Mouse (Mus musculus) erythroblast, embryonic 14.5 days (primary cell): ENCODE measurements around the gene Bicdl1. TPM values are rescaled to one million over a fixed set of nuclear protein-coding genes. Genes with fewer than 3 reads are reported as not detected.

Source experiments
- H3K27me3 ChIP-seq: 2 replicates; pipeline ENCODE4 v1.6.1; 2012; ENCODE audit warnings: inconsistent platforms; ENCODE audit not compliant: control insufficient read depth
- H3K36me3 ChIP-seq: 2 replicates; pipeline ENCODE4 v1.6.1; 2012; ENCODE audit warnings: mild to moderate bottlenecking, inconsistent platforms; ENCODE audit not compliant: control insufficient read depth
- H3K4me1 ChIP-seq: 2 replicates; pipeline ENCODE4 v1.6.1; 2012; ENCODE audit warnings: inconsistent platforms; ENCODE audit not compliant: control insufficient read depth
- H3K4me3 ChIP-seq: replicated peaks from 2 replicates; pipeline ENCODE3; 2012; ENCODE audit warnings: moderate library complexity, mild to moderate bottlenecking, inconsistent platforms
- H3K9me3 ChIP-seq: 2 replicates; pipeline ENCODE4 v1.6.1; 2012; ENCODE audit warnings: low read length, inconsistent platforms, mixed read lengths; ENCODE audit not compliant: control insufficient read depth
- GATA1 ChIP-seq: IDR thresholded peaks from 2 replicates; pipeline ENCODE4 v1.6.1; 2012; ENCODE audit warnings: low read length, inconsistent platforms, mixed read lengths
- TAL1 ChIP-seq: IDR thresholded peaks from 3 replicates; pipeline ENCODE4 v1.6.1; 2012; ENCODE audit warnings: low read length, inconsistent platforms, mixed read lengths
- polyA plus RNA-seq: library from polyadenylated mRNA; stranded (reverse); fragments of >175 nt; gene quantifications from 2 replicates; pipeline ENCODE4 v1.2.3, GENCODE M21; 2012

Bicdl1 gene
- polyA plus RNA-seq, 1 experiment = 0.03 TPM

DNA sequence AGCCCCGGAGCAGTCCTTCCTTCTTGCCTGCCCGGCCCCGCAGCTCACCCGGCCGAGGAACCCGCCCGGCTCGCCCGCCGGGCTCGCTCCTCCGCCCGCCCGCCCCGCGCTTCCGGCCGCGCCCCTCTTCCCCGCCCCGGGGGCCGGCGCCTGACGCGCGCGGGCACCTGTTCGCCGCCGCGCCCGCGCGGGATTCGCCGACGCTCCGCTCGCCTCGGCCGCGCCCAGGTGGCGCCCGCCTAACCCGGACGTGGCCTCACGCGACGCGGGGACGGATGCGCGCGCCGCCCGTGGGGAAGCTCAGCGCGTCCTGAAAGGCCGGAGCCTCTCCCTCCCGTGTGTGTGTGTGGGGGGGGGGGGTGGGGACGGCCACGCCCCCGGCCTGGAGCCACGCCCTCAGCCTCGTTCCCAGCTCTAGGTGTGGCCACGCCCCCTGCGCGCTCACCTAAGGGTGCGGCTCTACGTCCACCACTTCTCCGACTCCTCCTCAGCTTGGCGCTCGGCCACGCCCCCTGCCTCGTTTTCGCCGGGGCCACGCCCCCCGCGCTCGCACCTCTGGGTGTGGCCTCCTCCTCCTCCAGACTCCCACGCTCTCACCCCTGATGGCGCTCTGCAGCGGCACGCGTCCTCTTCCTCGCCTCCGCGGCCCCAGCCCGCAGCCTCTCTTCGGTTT lies 891 bp upstream of the Bicdl1 start:
- Histone ChIP-seq H3K9me3 (peaks cover 10% of the 10 kb centered on the region), H3K4me1 (peaks cover 19% of the 10 kb centered on the region), H3K27me3 (peaks cover 53% of the 10 kb centered on the region), H3K36me3 (no peaks in the 10 kb centered on the region), H3K4me3 (peak overlapping the region; percentile 56)
- no peak for TF ChIP-seq TAL1
- TF ChIP-seq GATA1 = no peak

DNA sequence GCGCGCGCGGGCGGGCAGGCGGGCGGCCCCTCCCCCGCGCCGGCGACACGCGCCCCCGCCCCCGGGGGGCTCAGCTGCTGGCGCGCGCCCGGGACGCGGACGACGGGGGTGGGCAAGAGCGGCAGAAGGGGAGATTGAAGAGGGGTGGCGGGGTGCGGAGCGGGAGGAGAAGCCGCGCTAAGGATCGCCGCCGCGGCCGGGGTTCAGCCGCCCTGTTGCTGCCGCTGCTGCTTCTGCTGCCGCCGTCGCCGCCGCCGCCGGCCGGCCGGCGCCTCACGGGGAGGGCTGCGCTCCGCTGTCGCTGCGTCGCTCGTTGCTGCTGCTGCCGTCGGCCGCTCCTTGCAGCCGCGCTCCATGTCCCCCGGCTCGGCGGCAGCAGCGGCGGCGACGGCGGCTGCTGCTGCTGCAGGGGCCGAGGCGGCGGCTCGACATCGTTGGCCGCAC lies 333 bp upstream of the Bicdl1 start:
- TF ChIP-seq TAL1 (no peak), GATA1 (no peak)
- Histone ChIP-seq H3K36me3 (no peaks in the 10 kb centered on the region), H3K9me3 (peaks cover 10% of the 10 kb centered on the region), H3K4me1 (peaks cover 19% of the 10 kb centered on the region), H3K4me3 (peak overlapping the region; percentile 56), H3K27me3 (peaks cover 53% of the 10 kb centered on the region)

DNA sequence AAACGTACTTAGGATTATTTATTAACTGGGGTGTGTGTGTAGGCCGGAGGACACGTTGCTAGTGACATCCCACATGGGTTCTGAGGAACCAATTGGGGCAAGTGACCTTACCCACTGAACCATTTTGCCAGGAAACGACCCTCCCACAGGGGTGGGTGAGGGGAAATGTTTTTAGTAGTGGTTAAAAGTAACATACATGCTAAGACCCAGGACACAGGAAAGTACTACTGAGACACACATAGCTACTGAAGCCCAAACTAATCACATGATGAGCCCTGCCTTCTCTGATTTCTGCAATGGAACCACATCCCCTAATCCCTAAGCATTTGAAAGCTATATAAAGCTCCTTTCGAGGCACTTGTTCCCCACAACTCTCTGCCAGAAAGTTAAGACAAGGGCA lies 1.1 kb downstream of the Bicdl1 start:
- H3K27me3 ChIP-seq = peaks cover 53% of the 10 kb centered on the region
- no peaks in the 10 kb centered on the region for H3K36me3 ChIP-seq
- H3K4me3 ChIP-seq = no peak overlapping the region
- TF ChIP-seq GATA1 (no peak), TAL1 (no peak)
- peaks cover 19% of the 10 kb centered on the region for H3K4me1 ChIP-seq
- H3K9me3 ChIP-seq = peaks cover 10% of the 10 kb centered on the region

DNA sequence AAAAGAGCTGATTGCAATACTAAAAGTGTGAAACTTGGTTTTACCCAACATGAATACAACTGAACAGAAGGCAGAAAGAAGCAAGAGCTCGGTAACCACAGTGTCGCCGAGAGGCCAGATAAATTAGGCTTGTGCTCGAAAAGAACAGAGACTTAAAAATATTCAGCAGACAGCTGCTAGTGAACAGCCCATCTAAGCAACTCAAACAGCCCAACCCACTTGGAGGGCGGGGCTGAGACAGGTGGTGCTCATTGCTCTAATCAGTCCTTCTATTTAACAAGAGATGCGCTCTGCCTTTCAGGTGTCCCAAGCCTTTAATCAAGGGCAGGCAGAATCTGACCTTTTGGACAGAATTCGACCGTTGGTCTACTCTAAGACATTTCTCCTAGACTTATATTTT lies 4.8 kb downstream of the Bicdl1 start:
- peaks cover 6% of the 10 kb centered on the region for H3K4me1 ChIP-seq
- no peak overlapping the region for H3K4me3 ChIP-seq
- no peaks in the 10 kb centered on the region for H3K36me3 ChIP-seq
- peaks cover 4% of the 10 kb centered on the region; the same call in 1 of the 2 replicates for H3K9me3 ChIP-seq
- TF ChIP-seq GATA1 (no peak), TAL1 (no peak)
- peaks cover 31% of the 10 kb centered on the region for H3K27me3 ChIP-seq

DNA sequence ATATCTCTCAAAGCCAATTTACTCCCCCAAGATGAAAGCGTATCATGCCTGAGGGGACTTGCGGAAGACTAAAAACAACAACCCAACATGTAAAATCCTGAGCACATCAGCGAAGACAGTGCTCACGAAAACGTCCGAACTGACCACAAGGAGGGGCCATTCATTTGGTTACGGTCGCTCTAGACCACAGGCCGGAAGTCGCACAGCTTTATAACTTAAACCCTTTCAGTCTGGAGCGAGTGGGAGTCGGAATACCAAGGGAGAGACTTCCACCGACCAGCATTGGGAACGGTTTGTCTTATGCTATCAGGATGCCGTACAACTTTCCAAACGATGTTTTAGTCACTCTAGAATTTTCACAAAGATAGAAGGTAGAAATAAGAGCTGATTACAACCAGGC lies 5.4 kb downstream of the Bicdl1 start:
- Histone ChIP-seq H3K4me1 (peaks cover 3% of the 10 kb centered on the region; the same call in 1 of the 2 replicates), H3K27me3 (peaks cover 25% of the 10 kb centered on the region), H3K4me3 (no peak overlapping the region), H3K9me3 (peaks cover 3% of the 10 kb centered on the region; the same call in 1 of the 2 replicates), H3K36me3 (no peaks in the 10 kb centered on the region)
- TF ChIP-seq TAL1 = no peak
- TF ChIP-seq GATA1 = no peak

DNA sequence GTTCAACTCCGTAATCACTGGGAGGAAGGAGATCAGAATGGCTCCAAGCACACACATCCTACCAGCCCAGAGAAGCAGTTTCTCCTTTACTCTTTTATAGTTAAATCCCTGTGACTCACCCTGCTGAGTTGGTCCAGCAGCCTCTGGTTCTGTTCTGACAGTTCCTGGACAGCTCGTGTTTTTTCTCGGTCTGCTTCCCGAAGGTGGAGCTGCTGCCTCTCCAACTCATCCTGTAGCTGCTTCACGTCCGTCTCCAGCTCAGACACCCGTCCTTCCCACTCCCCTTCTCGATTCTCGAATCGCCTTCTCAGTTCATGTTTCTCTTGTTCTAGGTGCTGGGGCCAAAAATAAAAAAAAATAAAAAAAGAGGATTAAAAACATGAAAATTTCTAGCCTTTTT lies 7.0 kb downstream of the Bicdl1 start:
- Histone ChIP-seq H3K27me3 (peaks cover 10% of the 10 kb centered on the region), H3K4me3 (no peak overlapping the region), H3K36me3 (no peaks in the 10 kb centered on the region), H3K4me1 (no peaks in the 10 kb centered on the region), H3K9me3 (no peaks in the 10 kb centered on the region)
- no peak for TF ChIP-seq TAL1
- TF ChIP-seq GATA1 = no peak

DNA sequence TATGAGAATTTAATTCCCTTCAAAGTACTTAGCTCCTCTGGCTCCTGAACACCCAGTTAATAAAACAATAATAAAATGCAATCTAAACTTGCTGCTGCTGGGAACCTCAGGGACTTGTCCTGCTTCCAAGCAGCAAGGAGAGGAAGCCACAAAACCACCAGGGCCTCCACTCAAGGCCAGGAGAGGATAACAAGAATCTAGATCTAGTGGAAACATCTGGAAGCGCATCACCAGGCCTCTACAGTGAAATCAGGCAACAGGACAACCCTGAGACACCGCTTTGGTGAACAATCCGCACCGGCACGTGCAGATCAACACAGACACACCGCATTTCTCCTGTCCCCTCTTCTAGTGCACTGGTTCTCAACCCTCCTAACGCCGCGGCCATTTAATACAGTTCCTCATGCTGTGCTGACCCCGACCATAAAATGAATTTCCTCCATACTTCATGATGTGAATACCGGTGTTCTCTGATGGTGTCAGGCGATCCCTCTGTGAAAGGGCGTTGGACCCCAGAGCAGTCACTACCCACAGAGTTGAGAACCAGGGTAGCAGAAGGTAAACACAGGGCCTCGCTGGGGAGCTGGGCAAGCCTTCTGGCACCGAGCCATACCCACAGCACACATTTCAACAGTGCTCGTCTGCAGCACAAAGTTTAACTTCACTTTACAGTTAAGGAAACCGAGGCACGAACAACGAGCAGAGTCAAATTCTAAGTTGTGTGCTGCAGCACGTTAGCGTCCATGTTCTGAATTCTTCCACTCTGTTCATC lies 9.0 kb downstream of the Bicdl1 start:
- no peak overlapping the region for H3K4me3 ChIP-seq
- peaks cover 4% of the 10 kb centered on the region for H3K27me3 ChIP-seq
- no peak for TF ChIP-seq GATA1
- TF ChIP-seq TAL1 = no peak
- no peaks in the 10 kb centered on the region for H3K36me3 ChIP-seq
- H3K4me1 ChIP-seq = no peaks in the 10 kb centered on the region
- H3K9me3 ChIP-seq = no peaks in the 10 kb centered on the region

DNA sequence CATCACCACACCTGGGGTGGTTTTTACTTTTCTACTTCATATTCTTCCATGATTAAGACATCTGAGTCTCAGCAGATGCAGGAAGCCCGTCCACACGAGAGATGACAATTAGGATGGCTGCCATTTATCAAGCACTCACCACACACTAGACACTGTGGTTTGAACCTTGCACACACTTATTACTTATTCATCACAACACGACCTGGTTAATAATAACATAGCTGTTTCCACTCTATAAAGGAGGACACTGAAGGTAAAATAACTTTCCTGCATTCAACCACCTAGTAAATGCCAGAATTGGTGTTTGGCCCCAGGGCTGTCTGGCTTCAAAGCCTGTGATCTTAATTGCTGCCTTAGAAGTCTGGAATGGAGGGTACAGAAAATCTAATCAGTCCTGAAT lies 10.7 kb downstream of the Bicdl1 start:
- TF ChIP-seq GATA1 = no peak
- TF ChIP-seq TAL1 = no peak
- no peak overlapping the region for H3K4me3 ChIP-seq

DNA sequence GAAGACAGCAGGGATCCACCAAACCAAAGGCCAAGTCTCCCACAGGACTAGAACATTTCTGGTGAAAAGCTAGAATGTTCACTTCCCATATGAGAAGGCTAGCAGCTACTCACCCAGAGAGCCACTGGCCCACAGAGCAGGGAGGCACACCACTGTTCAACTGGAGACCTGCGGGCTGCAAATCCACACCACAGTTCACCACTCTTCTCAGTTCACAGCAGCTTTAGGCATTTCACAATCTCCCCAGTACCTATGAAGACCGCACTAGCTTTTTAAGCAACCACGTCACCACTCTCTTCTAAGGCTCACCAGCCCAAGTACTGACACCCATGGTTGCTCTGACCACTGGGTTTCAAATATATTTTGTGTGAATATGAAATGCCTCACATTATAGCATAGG lies 13.7 kb downstream of the Bicdl1 start:
- Histone ChIP-seq H3K27me3 (peaks cover 3% of the 10 kb centered on the region), H3K4me3 (no peak overlapping the region), H3K9me3 (no peaks in the 10 kb centered on the region), H3K4me1 (no peaks in the 10 kb centered on the region), H3K36me3 (no peaks in the 10 kb centered on the region)
- TF ChIP-seq GATA1 (no peak), TAL1 (no peak)

More for the DNA sequence above, 10.7 kb downstream of the Bicdl1 start:
- H3K4me1 ChIP-seq = no peaks in the 10 kb centered on the region
- H3K9me3 ChIP-seq = no peaks in the 10 kb centered on the region
- no peaks in the 10 kb centered on the region for H3K36me3 ChIP-seq
- H3K27me3 ChIP-seq = peaks cover 4% of the 10 kb centered on the region
